Mouse (Mus musculus) heart, postnatal 25 days (tissue): ENCODE measurements around the gene Olfr70. TPM values are rescaled to one million over a fixed set of nuclear protein-coding genes. Genes with fewer than 3 reads are reported as not detected.
A peak's percentile ranks its signal among the peaks of the same experiment; 100 is the strongest.

Experiments
- DNase-seq: peaks from one replicate; pipeline ENCODE4 v3.0.0; 2022; ENCODE audit warnings: low spot score
- intact Hi-C: fragments of 180-260 bp; cut with DNase I; formaldehyde crosslinking; loops from one replicate; pipeline ENCODE4 v1.15.1; 2025
- total RNA-seq, 2 experiments: library from RNA; stranded (reverse); gene quantifications; 2 replicates each; pipeline ENCODE4 v1.2.3; 2021

Olfr70 gene
- total RNA-seq, 2 experiments from 2014 or later, result not detected

DNA sequence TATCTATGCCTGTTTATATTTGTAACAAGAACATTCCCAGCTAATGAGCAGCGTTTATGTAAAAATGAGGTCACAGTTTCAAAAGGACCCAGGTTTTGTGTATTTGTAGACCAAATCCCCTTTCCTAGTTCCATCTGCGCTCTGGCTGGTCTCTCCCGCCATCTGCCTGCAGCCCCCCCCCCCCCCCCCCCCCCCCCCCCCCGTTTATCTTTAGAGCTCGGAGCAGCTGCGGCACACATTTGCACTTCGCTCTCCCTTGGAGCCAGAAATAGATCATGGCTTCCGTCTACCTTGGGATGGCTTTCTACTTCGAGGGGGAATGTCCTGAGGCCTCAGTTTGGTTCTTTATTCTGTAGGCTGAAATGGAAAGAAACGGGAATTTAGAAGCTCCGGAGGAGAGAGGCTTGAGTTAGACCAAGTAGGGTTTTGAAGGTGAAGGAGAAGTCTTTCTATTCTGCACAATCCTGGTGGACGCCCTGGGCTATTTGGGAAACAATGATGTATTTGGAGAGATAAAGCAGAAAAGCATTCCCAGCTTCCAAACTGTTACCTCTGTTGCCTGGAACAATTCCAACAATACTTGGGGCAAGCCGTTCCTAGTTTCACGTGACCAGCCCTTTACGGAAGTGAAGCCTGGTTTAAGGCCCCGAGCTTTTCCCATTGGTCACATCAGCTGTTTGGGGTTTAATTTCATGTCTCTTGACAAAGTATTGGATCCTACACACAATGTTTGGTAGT, 20.1 kb upstream of the Olfr70 start:
- no peak for DNase-seq
- intact Hi-C loops, result no loop called here

DNA sequence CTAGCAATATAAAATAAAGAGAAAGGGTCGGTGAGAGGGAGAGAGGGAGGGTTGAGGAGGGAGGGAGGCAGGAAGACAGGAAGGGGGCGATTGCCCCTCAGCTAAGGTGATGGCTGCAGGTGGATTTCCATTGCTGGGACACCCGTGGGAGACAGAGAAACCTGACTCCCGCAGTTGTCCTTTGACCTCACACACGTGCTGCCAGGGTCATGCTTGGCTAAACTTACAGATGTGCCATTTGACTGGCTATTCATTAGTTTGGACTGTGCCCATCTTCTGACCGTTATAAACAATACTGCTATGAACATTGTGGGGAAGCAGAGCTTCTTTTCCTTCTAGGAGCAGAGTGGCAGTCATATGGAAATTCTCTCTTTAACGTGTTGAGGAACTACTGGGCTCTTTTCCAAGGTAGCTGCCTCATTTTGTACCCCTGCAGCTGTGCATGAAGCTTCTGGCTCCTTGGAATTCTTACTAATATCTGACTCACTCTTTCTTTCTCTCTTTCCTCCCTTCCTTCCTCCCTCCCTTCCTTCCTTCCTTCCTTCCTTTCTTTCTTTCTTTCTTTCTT, 13.1 kb upstream of the Olfr70 start:
- no peak for DNase-seq
- intact Hi-C loops, result loop anchor here (5.0 kb wide), 2 partner anchors 181 to 276 kb away; no protein-coding TSS in a partner anchor

DNA sequence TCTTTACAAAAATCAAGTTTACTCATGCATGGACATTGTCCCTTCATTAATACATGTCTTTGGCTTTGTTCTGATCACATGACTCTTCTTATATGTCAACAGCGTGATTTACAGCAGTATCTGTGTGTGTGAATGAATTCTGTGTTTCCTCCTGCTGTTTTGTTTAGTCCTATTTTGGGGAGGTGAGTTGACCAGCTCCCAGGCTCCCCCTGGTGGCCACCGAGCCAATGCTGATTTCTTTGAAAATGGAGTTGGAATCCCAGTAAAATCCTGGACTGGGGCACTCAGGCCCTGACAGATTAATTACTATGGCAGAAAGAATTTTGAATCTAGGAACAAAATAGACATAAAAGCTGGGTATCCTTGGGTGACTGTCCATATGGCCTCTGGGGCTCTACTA, 11.2 kb upstream of the Olfr70 start:
- intact Hi-C loops, result loop anchor here (1.0 to 5.0 kb wide), 4 partner anchors 40 to 275 kb away; no protein-coding TSS in a partner anchor
- peak; percentile 33 for DNase-seq

DNA sequence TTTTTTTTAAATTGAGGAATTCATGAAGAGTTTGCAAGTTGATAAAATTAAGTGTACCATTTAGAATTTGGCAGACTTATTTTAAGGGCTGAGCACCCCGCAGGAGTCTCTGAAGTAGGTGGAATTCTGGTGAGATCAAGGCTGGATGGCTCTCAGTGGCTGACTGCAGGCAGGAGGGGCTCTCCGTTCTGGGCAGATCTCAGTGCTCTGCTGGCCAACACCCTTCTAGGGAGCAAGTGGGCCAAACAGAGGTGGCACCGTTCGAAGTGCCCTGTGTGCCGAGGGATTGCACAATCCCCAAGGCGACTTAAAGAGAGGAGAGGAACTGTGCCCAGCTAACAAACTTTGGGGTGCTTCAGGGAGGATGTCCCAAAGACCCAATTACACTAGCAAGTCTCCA, 9.3 kb upstream of the Olfr70 start, which contains the start of gene Olfr71:
Gene Olfr71, minus strand, starts transcription at position 387 of the 400 bp plus-strand sequence.
- no peak for DNase-seq
- intact Hi-C loops, result loop anchor here (5.0 kb wide), 2 partner anchors 178 to 273 kb away; no protein-coding TSS in a partner anchor

DNA sequence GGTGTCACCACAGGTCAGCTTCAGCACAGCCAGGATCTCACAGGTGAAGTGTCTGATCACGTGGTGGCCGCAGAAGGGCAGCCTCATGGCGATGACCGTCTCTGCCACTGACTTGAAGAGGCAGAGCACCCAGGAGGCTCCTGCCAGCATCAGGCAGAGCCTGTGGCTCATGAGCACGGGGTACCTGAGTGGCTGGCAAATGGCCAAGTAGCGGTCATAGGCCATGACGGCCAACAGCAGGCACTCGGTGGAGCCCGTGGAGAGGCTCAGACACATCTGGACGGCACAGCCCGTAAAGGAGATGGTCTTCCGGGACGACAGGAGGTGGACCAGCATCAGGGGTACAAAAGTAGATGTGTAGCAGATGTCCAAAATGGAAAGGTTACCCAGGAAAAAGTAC, 5.4 kb upstream of the Olfr70 start:
- intact Hi-C loops, result no loop called here

DNA sequence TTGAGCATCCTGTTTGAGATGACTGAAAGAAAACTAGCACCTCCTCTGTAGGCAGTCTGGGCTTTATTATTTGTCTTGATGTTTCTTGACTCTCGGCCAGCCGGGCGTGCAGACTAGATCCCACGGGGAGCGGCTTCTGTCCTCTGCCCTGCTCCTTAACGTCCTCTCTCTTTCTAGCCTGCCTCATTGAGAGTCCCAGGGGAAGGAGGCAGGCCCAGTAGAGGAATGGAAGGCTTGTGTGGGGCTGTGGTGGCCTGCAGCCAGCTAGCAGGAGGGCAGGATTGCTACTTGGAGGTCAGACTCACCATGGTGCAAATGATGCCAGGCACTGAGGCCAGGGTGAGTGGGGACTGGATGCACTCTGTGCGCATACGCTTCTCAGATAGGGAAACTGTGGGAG, 3.2 kb upstream of the Olfr70 start:
- intact Hi-C loops, result no loop called here
- no peak for DNase-seq

More for the DNA sequence above, 5.4 kb upstream of the Olfr70 start:
- no peak for DNase-seq

DNA sequence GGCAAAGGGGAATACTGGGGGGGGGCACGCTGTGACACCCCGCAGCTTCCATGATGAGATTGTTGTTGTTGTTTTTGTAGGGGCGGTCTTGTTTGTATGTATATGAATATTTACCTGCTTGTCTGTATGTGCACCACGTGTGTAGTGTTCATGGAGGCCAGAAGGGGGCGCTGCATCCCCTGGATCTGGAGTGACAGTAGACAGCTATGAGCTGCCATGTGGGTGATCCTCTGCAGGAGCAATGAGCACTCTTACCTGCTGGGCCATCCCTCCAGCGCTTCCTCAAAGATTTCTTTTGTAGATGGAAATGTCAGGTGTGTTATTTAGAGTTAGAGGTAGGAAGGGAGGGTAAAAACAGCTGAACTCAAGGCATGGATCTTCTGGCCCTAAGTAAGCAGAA, 2.8 kb upstream of the Olfr70 start:
- no peak for DNase-seq
- intact Hi-C loops, result no loop called here

DNA sequence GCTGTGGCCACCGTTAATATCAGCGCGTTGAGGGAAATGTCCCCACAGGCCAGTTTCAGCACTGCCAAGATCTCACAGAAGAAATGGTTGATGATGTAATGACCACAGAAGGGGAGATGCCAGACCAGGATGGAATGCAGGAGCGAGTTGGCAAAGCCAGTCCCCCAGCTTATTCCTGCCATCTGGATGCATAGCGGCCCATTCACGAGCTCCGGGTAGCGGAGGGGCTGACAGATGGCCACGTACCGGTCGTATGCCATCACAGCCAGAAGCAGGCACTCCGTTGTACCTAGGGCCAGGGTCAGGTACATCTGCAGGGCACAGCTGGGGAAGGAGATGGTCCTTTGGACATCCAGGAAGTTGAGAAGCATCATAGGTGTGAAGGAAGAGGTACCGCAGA, 4.0 kb downstream of the Olfr70 start:
- intact Hi-C loops, result no loop called here
- DNase-seq, result no peak

DNA sequence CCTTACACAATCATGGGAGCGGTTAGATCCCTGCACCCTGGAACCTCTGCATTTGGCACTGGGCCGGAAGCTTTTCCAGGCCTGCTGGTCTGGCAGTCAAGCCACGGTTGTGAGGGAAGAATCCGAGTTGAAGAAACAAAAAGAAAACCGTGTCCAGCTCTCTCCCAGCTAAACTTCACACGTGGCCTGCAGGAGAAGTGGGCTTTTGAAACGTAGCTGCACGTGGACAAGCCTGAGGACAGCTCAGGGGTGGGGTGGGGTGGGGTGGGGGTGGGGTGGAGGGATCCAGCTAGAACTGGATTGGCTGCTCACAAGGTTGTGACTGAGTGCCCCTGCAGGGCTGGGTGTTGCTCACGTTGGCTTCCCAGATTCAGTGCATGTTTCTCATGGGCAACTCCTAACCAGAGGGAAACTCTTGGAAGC, 5.3 kb downstream of the Olfr70 start:
- DNase-seq, result peak; percentile 61

DNA sequence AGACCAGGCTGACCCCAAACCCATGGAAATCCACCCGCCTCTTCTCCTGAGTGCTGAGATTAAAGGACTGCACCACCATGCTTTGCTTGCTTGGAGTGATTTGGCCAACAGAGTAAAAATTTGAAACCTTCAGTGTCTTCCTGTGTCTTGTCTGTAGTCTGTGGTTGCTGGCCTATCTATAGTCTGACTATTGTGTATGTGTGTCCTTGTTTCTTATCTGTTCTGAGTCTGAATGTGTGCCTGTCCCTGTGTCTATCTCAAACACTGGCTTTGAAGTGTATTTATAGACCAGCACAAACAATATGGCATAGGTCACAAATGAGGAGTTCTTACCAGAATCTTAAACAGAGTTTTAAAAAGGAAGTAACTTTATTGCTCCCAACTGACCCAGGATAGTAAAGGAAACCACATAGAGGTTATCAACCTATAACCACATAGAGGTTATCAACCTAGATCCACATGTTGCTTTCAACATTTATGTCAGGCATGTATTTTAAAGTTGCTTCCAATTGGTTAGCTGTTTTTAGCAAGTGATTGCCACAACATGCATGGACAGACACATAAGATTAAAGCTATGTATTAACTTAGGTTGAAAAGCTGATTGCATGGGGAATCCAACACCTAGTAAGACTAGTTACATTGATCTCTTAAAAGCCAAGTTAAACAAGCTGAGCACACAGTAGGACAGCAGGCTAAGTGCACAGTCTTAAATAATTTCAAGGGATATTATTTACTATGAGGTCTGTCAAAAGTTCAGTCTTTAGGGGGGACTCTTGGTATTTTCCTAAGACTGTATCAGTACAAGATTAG, 6.0 kb downstream of the Olfr70 start:
- intact Hi-C loops, result no loop called here
- DNase-seq, result no peak

More for the DNA sequence above, 5.3 kb downstream of the Olfr70 start:
- intact Hi-C loops, result no loop called here

DNA sequence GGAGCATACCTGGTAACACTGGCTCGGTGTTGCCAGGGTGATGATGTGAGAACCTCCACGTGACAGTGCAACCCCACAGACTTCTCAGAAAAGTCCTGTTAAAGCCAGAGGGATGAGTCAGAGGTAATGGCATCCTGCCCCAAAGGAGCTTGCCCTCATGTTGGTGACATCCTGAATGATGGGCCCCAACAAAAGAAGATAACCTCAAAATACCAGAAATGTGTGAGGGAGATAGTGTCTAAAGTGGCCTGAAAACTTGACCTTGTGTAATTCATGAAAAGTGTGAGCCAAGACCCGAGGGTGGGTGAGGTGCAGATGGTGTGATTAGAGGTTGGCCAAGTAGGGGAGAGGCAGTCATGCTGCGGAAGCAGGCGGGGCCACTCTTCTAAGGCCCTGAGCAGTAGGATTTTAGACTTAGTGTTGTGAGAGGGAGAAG, 6.8 kb downstream of the Olfr70 start:
- intact Hi-C loops, result no loop called here
- peak; percentile 49 for DNase-seq

DNA sequence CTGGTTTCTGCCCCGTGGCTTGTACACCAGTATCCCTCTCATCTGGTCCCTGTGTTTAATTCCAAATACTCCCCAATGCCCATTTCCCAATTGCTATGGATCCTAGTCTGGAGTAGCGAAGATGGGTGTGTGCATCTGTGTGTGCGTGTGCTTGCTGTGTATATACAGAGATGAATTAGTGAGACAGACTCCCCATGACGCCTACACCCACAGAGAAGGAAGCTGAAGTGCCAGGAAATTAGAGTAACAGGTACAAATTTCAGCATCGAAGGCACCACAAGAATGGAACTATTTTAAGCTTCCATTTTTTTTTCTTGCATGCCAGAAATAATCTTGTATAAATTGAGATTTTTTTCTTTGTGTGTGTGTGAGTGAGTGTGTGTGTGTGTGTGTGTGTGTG, 9.6 kb downstream of the Olfr70 start:
- DNase-seq, result no peak
- intact Hi-C loops, result no loop called here

DNA sequence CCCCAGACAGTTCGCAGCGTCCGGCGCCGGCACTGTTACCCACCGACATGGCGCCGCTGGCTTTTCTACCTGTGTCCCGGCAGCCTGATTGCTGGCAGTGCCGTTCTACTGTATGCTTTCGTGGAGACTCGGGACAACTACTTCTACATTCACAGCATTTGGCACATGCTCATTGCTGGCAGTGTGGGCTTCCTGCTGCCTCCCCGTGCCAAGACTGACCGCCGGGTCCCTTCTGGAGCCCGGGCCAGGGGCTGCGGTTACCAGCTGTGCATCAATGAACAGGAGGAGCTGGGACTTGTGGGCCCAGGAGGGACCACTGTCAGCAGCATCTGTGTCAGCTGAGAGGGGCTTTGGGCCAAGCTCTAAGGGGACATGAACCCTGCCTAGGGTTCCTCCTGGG, 10.6 kb downstream of the Olfr70 start:
- intact Hi-C loops, result no loop called here

DNA sequence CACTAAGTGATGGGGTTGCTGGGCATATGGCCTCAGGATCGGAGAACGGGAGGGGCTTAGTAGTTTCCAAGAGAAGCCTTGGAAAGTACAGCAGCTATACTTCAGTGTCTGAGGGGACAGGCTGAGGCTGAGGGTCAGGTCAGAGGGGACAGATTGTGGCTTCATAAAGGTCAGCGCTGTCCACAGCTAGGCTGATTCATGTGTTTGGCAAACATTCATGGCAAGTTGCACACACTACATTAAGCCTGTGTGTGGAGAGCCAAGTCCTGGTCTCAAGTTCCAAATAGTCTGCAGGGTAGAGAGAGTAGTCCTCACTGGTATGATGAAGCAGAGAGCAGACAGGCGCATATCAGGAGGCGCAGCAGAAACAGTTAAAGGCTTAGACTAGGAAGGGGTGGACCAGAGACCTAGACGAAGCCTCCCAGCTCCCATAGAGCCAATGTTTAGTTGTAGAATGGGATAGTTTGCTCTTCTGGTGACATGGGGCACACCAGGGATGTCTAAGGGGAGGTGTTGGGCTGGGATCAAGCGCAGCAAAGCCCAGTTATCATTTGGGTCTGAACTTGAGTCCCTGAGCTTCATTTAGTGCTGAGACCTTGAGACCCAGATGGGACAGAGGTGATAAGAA, 21.1 kb downstream of the Olfr70 start:
- no peak for DNase-seq
- intact Hi-C loops, result no loop called here

More for the DNA sequence above, 10.6 kb downstream of the Olfr70 start:
- DNase-seq, result no peak

DNA sequence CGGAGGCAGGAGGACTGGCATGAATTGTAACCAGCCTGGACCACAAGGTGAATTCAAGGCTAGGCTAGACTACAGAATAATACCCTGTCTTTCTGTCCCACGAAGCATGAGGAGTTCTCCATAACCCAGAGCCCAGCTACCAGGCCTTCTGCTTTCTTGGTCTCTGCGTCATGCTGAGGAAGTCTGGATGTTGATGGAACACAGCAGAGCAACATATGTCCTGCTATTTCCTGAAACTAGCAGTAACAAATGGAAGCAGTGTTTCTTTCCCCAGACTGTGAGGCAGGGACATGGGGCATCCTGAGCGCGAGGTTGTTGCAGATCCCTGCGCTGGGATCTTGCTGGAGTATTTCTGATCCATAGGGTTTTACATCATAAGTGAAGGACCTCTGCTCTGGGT, 22.1 kb downstream of the Olfr70 start:
- no peak for DNase-seq

DNA sequence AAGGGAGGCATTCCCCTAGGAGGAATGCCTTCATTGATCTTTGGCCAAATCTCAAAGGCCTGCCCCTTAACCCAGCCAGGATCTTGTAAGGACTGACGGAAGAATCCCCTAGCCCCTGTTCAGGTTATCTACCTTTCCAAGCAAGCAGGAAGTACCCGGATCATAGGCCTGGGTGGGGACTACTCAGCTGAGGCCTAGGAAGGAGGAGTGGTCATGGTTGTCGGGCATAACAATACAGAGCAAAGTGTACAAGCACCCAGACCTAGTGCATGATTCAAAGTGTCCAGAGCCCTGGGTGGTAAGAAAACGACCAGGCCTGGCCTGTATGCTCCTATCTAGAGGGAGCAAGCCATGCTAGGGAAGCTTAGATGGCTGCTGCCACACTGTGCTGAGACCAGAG, 25.0 kb downstream of the Olfr70 start:
- intact Hi-C loops, result no loop called here
- DNase-seq, result no peak

More for the DNA sequence above, 22.1 kb downstream of the Olfr70 start:
- intact Hi-C loops, result no loop called here

DNA sequence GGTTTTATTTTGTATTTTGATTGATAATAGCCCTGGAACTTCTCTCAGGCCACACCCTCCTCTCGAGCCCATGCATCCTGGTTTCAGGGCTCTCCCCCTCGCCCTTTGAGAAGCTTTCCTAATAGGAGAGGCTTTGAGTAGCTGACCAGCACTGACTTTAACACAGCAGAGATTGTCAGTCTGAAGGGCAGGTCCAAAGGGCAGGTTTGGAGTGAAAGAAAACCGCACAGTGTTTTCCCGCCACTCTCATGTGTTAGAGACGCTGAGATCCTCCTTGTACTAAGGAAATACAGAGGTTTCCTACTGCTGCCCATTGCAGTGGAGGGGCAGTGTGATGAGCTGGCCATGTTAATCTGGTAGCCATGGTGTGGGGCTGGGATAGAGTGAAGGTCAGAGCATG, 25.6 kb downstream of the Olfr70 start:
- no peak for DNase-seq
- intact Hi-C loops, result no loop called here

DNA sequence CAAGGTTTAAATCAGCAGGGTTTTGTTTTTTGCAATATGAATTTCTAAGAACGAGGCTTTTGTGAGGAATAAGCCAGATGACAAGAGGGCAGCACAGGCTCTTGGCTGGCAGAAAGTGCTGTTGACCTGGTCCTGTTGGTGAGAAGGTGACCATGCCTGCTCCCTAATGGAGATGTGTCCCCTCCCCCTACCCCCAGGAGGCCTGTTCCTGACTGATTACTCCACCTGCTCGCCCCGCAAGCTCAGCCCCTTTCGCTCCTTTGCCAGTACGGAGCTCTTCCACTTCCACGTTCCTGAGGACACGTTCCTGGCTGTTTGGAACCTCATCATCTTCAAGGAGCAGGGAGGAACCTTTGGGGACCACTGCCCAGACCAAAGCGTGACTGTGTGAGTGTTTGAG, 26.9 kb downstream of the Olfr70 start:
- intact Hi-C loops, result no loop called here
- no peak for DNase-seq

DNA sequence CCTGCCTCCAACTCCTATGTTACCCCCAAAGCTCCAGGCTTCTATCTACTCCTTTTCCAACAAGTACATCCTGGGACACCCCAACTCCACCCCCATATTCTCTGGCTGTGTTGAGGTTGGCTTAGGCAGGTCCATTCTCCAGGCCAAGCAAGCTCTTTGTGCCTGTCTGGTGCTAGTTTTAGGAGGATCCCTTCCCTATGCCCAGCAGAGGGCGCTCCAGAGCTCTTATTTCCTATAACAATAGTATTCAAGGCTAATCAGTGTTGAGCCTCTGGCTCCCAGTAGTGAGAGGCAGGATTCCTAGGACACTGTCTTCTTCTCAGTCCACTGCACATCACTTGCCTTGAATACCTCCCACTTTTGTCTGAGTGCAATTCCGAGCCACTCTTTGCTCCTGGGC, 28.5 kb downstream of the Olfr70 start:
- intact Hi-C loops, result loop anchor here (1.0 kb wide), 1 partner anchor 40 kb away; no protein-coding TSS in a partner anchor
- DNase-seq, result peak; percentile 58

DNA sequence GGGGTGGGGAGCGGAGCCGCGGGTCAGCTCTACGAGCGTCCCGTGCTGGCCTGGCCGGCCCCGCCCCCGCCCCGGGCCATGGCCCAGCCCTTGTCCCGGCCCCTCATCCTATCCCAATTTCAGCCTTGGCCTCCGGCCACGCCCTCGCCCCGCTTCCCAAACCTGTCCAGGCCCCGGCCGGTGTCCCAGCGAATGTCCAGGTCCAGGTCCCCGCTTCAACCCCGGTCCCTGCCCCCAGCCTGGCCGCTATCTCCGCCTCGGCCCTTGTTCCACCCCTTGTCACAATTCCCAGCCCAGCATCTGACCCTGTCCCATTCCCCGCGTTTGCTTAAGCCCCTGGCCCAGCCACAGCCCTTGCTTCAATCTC, 31.2 kb downstream of the Olfr70 start:
- intact Hi-C loops, result no loop called here
- DNase-seq, result no peak
